Mouse (Mus musculus) thymus, postnatal 4 days (tissue): Measurements from ENCODE around the gene Sparc.

Source experiments
- DNase-seq: peaks from one replicate; pipeline ENCODE4 v3.0.0; 2021

The Sparc gene

GRCm38 (mm10) chr11:55422978-55423377, at the start of gene Sparc:
Sparc (minus strand) TSS chr11:55423183.
- DNase-seq: no peak

GRCm38 (mm10) chr11:55471467-55471866, 48.5 kb upstream of the Sparc start:
- no peak for DNase-seq

DNA sequence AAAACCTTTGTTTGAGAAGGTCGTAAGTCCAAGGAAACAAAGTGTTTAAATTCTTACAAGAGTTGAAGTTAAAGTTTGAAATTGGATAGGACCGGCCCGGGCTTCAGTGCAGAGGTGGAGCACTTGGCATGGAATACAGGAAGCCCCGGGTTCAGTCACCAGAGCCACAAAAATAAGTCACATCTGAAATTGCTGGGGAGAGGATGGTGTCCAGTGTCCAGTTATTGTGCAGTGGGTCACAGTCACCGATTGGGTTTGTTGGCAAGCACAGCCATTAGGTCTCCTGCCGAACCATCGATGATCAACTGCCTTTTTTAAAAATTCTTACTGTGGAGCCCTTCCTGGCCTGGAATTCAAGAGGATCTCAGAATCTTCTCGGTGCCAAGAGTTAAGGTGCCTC, 47.8 kb upstream of the Sparc start:
- DNase-seq: no peak

- DNase-seq: peak; percentile 68
Measured at GRCm38 (mm10) chr11:55469923-55470691, 47.1 kb upstream of the Sparc start.

GRCm38 (mm10) chr11:55469048-55469843, 46.3 kb upstream of the Sparc start, which contains the start of gene G3bp1:
G3bp1 (plus strand) TSS chr11:55469685.
- DNase-seq: peak; percentile 98

- DNase-seq: no peak
Measured at GRCm38 (mm10) chr11:55468611-55469047, 45.6 kb upstream of the Sparc start.

DNA sequence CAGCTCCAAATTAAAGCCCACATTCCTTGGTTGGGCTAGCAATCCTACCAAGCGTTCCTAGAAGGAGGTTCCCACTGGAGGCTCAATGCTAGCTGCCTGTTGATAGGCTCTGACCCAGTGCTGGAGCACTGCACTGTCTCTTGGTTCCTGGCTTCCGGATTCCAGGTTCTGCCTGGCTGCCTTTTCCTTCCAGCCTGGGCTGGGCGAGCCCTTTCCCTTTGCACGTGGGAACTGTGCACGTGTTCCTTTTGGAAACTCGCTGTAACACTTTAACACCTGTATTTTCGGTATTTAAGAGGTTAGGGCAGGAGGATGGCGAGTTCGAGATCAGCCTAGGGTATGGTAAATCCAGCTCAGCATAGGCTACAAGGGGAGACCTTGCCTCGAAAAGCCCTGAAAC, 45.0 kb upstream of the Sparc start:
- DNase-seq: no peak

GRCm38 (mm10) chr11:55465177-55465576, 42.2 kb upstream of the Sparc start:
- no peak for DNase-seq

DNA sequence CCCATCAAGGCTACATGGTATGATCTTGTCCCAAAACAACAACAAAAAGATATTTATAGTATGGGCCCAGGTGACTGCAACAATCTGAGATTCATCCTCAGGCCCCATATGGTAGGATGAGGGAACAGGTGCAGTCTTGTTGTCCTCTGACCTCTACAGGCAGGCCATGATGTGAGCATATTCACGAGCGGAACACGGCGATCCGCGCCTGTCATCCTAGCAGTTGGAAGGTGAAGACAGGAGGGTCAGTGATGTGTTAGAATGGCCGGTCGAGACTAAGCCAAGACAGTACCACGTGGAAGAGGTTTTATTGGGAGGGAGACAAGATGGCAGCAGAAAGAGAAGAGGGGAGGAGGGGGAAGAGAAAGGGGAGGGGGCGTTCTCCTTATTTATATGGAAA, 41.7 kb upstream of the Sparc start:
- no peak for DNase-seq

DNA sequence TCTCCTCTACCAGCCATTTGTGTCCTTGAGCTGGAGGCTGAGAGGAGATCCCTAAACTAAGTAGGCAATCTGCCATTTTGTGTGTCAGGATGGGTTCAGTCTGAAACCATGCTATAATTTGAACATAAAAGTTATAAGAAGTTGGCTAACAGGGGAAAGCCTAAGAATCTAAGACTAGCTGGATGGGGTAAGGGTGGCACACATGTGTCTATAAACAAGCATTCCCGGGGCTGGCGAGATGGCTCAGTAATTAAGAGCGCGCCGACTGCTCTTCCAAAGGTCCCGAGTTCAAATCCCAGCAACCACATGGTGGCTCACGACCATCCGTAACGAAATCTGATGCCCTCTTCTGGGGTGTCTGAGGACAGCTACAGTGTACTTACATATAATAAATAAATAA, 39.2 kb upstream of the Sparc start:
- DNase-seq: no peak

- peak; percentile 92 for DNase-seq
Measured at GRCm38 (mm10) chr11:55461019-55461645, 38.1 kb upstream of the Sparc start, which contains the start of gene Atox1. Atox1 (minus strand) TSS chr11:55461239.

GRCm38 (mm10) chr11:55460559-55461018, 37.6 kb upstream of the Sparc start:
- peak; percentile 54 for DNase-seq

GRCm38 (mm10) chr11:55459850-55460558, 37.0 kb upstream of the Sparc start:
- no peak for DNase-seq

- no peak for DNase-seq
Measured at GRCm38 (mm10) chr11:55458501-55458900, 35.5 kb upstream of the Sparc start.

DNA sequence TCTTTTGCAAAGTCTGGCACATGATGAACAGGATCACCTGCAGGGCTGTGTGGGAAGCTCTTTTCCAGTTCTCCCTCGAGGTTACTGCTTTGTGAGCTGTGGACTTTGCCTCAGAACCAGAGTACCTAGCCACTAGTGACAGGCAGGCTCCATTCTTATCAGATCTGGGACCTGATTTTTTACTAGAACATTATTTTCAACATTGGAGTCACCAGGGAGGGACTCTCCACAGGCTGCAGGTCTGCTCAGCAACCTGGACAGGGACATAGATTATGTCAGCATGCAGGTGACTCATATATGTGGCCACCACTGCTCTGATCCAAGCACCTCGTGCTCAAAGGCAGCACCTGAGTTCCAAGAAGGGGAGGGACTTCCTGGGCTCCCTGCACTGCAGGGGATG, 32.2 kb upstream of the Sparc start:
- no peak for DNase-seq

GRCm38 (mm10) chr11:55453640-55454039, 30.7 kb upstream of the Sparc start:
- DNase-seq: no peak

DNA sequence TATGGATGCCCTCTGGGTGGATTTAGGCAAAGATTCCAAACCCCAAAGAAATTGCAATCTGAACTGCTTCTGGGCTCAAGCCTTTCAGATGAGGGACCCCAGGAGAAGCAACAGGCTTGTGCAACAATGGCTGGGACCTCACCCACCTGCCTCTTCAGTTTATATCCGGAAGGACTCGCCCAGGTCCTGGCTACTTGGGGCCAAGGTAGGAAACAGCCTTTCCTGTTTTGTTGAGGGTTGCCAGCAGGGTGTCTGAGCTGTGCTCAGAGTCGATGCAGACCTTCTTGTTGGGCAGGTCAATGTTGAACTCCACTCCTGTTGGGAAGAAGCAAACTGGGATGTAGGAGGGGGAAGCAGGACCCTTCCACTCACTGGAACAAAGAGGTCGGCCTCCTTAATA, 27.3 kb upstream of the Sparc start:
- no peak for DNase-seq

DNA sequence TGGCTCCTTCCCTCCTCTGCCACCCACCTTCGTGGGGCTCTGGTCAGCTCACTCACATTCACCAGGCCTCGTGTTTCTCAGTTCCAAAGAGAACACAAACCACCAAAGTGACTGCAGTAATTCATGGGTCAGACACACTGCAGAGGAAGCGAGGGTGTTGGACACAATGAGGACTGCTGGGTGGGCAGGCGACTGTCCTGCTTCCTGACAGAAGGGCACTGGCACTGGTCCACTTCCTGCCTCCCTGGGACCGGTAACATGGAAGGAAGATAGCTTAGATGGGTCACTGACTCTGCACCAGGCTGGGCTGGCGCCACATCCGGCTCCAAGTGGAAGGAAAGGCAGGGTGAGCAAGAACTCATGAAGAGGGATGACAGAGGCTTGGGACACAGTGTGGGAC, 26.5 kb upstream of the Sparc start:
- no peak for DNase-seq

DNA sequence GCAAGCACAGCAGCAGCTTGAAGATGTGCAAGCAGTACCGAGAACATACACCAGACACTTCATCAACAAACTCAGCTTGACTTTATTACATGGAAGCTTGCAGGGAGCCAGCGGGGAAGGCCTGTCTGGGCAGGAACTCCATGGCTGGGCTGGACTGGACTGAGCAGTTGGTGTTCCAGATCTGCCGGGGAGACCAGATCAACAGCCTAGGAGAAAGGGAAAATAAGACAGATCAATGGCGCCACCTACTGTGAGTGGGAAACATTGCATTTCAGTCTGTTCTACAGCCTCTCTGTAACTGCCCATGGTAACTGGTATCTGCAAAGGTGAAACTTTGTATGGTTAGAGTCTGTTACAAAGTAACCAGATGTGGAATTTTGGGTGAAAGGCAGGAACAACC, 23.6 kb upstream of the Sparc start:
- DNase-seq: peak; percentile 69

DNA sequence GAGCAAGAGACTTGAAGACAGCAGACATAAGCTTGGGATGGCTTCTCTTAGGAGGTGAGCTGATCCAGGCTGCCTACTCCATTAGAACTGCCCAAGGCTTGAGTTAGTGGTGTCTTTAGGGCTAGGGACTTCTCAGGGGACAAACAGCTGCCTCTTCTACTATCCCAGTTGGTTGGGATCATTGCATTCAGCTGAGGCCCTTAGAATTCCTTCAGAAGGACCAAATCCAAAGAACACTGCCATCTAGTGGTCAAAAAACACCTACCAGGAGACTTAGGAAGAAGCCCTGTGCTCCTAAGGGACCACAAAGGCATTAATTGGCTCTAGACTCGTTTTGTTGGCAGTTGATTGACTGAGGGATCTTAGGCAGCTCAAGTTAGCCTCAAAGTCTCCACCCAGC, 21.8 kb upstream of the Sparc start:
- no peak for DNase-seq

- DNase-seq: no peak
Measured at GRCm38 (mm10) chr11:55439718-55440117, 16.7 kb upstream of the Sparc start.

DNA sequence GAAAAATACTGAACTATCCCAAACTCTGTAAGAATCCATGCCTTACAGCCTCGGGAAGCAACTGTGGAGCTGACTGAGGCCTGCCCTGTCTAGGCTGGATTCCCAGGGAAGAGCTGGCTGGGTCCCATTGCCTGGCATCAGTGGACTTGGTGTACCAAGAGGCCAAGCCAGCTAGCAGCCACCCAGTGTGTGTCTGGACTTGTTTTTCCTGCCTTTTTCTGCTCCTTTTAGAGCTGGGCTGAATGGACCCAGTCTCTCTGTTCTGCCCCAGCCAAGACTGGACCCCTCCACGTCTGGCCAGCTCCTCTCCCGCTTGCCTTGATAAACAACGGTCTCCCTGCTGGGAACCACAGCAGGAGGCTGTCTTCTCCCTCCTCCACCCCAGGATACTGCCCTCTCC, 15.0 kb upstream of the Sparc start:
- DNase-seq: no peak

GRCm38 (mm10) chr11:55436089-55436488, 13.1 kb upstream of the Sparc start:
- no peak for DNase-seq
